Mouse (Mus musculus) CH12.LX (cell line): ENCODE measurements around the gene Tmco1.

Experiments
- CTCF ChIP-seq, 2 experiments: IDR thresholded peaks in 1 of 2; conservative IDR thresholded peaks in 1 of 2; 2 replicates each; pipeline ENCODE4 v1.5.1; 2011 to 2012; ENCODE audit warnings: low read depth in 2 of 2, low read length in 2 of 2, improper control_type of control experiment in 1 of 2, inconsistent platforms in 1 of 2, mild to moderate bottlenecking in 1 of 2, moderate library complexity in 1 of 2
- E2F4 ChIP-seq: IDR thresholded peaks from 2 replicates; pipeline ENCODE4 v1.6.1; 2011; ENCODE audit warnings: low read depth, low read length, improper control_type of control experiment; ENCODE audit not compliant: insufficient replicate concordance
- EP300 ChIP-seq: IDR thresholded peaks from 2 replicates; pipeline ENCODE4 v1.6.1; 2011; ENCODE audit warnings: low read length, improper control_type of control experiment
- MAFK ChIP-seq: IDR thresholded peaks from 2 replicates; pipeline ENCODE4 v1.6.1; 2011; ENCODE audit warnings: low read length, improper control_type of control experiment; ENCODE audit not compliant: insufficient replicate concordance
- MAX ChIP-seq: IDR thresholded peaks from 2 replicates; pipeline ENCODE4 v1.6.1; 2011; ENCODE audit warnings: low read length, improper control_type of control experiment
- MEF2A ChIP-seq: IDR thresholded peaks from 2 replicates; pipeline ENCODE4 v1.6.1; 2014; ENCODE audit warnings: low read depth, mild to moderate bottlenecking, inconsistent platforms, low read length, improper control_type of control experiment, borderline replicate concordance
- MXI1 ChIP-seq: IDR thresholded peaks from 2 replicates; pipeline ENCODE4 v1.6.1; 2011; ENCODE audit warnings: mild to moderate bottlenecking, low read depth, low read length, improper control_type of control experiment
- POLR2A ChIP-seq: IDR thresholded peaks from 2 replicates; pipeline ENCODE4 v1.6.1; 2011; ENCODE audit warnings: low read depth, mild to moderate bottlenecking, improper control_type of control experiment, low read length
- RAD21 ChIP-seq: IDR thresholded peaks from 2 replicates; pipeline ENCODE4 v1.6.1; 2011; ENCODE audit warnings: low read depth, mild to moderate bottlenecking, low read length, improper control_type of control experiment, moderate library complexity
- RCOR1 ChIP-seq: conservative IDR thresholded peaks from 2 replicates; pipeline ENCODE4 v1.6.1; 2012; ENCODE audit warnings: low read depth, mild to moderate bottlenecking, inconsistent platforms, low read length, improper control_type of control experiment
- SIN3A ChIP-seq: IDR thresholded peaks from 2 replicates; pipeline ENCODE4 v1.6.1; 2012; ENCODE audit warnings: low read length, improper control_type of control experiment, inconsistent platforms
- SMC3 ChIP-seq: IDR thresholded peaks from 2 replicates; pipeline ENCODE4 v1.6.1; 2011; ENCODE audit warnings: low read depth, low read length, improper control_type of control experiment
- ZC3H11A ChIP-seq: IDR thresholded peaks from 2 replicates; pipeline ENCODE4 v1.6.1; 2012; ENCODE audit warnings: low read depth, mild to moderate bottlenecking, inconsistent platforms, low read length, improper control_type of control experiment

GRCm38 (mm10) chr1:167262489-167263041 lies 45.6 kb upstream of the Tmco1 start:
- TF ChIP-seq CTCF (conservative IDR thresholded peaks at IDR 0.05 in 1 of 2, IDR thresholded peaks at IDR 0.05 in 1 of 2; ENCODE audit: low read depth in 2 of 2, low read length in 2 of 2) (no peak), SIN3A (no peak), EP300 (no peak), POLR2A (no peak), MAX (no peak), E2F4 (no peak), RAD21 (no peak), MXI1 (no peak), MEF2A (no peak), RCOR1 (no peak), ZC3H11A (no peak), SMC3 (no peak), MAFK (no peak)
